12 mouse cellular contexts compared by ENCODE assay signal in genomic region chr9:29332296-29333090, GRCm38 (mm10).
DNase-seq lines count a peak whose midpoint lies in the region; ATAC-seq lines count a peak whose summit lies in the region.
"Had no signal": no experiment of that assay in that cellular context is flagged by ENCODE, and none has a peak within 500 bp of the region (broad histone marks: within the 10 kb centered on the region; RNA-seq: fewer than 3 reads in every experiment).

No protein-coding gene starts in this region.

- H3K4me3 ChIP-seq in embryonic facial prominence, embryonic 14.5 days (ENCODE audit: low read depth, low read length) = no peak overlapping the region
- H3K4me3 ChIP-seq: embryonic facial prominence, embryonic 15.5 days had no signal

- no peaks in the 10 kb centered on the region for H3K27me3 ChIP-seq in embryonic facial prominence, embryonic 14.5 days (replicated peaks; ENCODE audit: control insufficient read depth, insufficient read depth, low read length)
- H3K27me3 ChIP-seq: embryonic facial prominence, embryonic 15.5 days had no signal

- no peak overlapping the region for H3K9ac ChIP-seq in embryonic facial prominence, embryonic 14.5 days (ENCODE audit: low read depth, low read length)
- H3K9ac ChIP-seq: embryonic facial prominence, embryonic 15.5 days had no signal

- no peak overlapping the region for H3K4me2 ChIP-seq in embryonic facial prominence, embryonic 14.5 days (ENCODE audit: low read depth, low read length)
- H3K4me2 ChIP-seq: embryonic facial prominence, embryonic 15.5 days had no signal

- no peaks in the 10 kb centered on the region for H3K4me1 ChIP-seq in embryonic facial prominence, embryonic 14.5 days (ENCODE audit: control insufficient read depth, insufficient read depth, low read length)
- H3K4me1 ChIP-seq: embryonic facial prominence, embryonic 15.5 days had no signal

- peak; percentile 45 to 57 for DNase-seq in cerebellum, adult 18-20 months
- no peak for DNase-seq in cerebellum, postnatal 36 days
- DNase-seq in Muller cell, postnatal 12 days (ENCODE audit: inconsistent ontology term) = peak; percentile 56
- peak; percentile 41 for DNase-seq in embryonic facial prominence, embryonic 14.5 days (ENCODE audit: low spot score)
- DNase-seq in kidney, postnatal 10 days = peak; percentile 14
- no peak for DNase-seq in right cerebral cortex, postnatal 36 days (ENCODE audit: low spot score in 2 of 2)
- no peak for DNase-seq in gastrocnemius, postnatal 10 days
- no peak for DNase-seq in spleen, postnatal 10 days (ENCODE audit: low spot score in 2 of 2)
- DNase-seq: adrenal gland, postnatal 36 days had no signal

- no peak overlapping the region for H3K27ac ChIP-seq in embryonic facial prominence, embryonic 14.5 days (replicated peaks; ENCODE audit: low read depth, low read length)
- H3K27ac ChIP-seq: embryonic facial prominence, embryonic 15.5 days; macrophage had no signal

- WGBS in embryonic facial prominence, embryonic 14.5 days = 21% methylated on average over 3 of the region's 3 CpGs

- no peaks in the 10 kb centered on the region for H3K9me3 ChIP-seq in embryonic facial prominence, embryonic 14.5 days (ENCODE audit: control insufficient read depth, low read length)
- H3K9me3 ChIP-seq: embryonic facial prominence, embryonic 15.5 days had no signal

- no peak for ATAC-seq in embryonic facial prominence, embryonic 14.5 days (ENCODE audit: low read depth)
- ATAC-seq: hindbrain, embryonic 16.5 days had no signal

- no peaks in the 10 kb centered on the region for H3K36me3 ChIP-seq in embryonic facial prominence, embryonic 14.5 days (ENCODE audit: control insufficient read depth, insufficient read depth, low read length)
- H3K36me3 ChIP-seq: embryonic facial prominence, embryonic 15.5 days had no signal

Comparison
In these comparisons a context has a peak if more than half of its experiments do, and no peak if none do; other contexts are left out.
1. DNase-seq: peak in cerebellum, adult 18-20 months (2 of 2), Muller cell, postnatal 12 days (single experiment), embryonic facial prominence, embryonic 14.5 days (single experiment) and kidney, postnatal 10 days (single experiment); none in cerebellum, postnatal 36 days (0 of 2), right cerebral cortex, postnatal 36 days (0 of 2), gastrocnemius, postnatal 10 days (single experiment) and spleen, postnatal 10 days (0 of 2).